Mouse (Mus musculus) right cerebral cortex, postnatal 14 days (tissue): ENCODE measurements around the gene Smco2.
"Not testable (repeated sequence)": the region's sequence is repeated elsewhere in the genome, so short reads cannot be mapped to it uniquely, and the experiment has no call there.

ENCODE experiments used
- DNase-seq: peaks from one replicate; pipeline ENCODE4 v3.0.0; 2022

Gene Smco2

DNA sequence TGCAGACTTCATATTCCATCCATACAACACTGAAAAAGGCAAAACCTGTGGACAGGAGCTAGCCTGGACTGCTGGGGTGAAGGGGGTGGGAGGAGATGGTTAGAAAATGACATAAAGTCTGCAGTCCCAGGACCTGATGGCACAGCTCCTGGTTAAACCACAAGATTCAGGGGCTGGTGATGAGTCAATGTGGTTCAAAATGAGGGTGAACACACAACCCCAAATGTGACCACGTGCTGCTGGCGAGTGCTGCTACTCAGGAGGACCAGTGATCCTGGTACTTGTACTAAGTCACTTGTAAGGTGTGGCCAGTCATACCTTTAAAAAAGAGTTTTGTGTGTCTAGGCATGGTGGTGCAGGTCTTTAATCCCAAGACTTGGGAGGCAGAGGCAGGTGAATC lies 13.2 kb downstream of the Smco2 start:
- DNase-seq: no peak

DNA sequence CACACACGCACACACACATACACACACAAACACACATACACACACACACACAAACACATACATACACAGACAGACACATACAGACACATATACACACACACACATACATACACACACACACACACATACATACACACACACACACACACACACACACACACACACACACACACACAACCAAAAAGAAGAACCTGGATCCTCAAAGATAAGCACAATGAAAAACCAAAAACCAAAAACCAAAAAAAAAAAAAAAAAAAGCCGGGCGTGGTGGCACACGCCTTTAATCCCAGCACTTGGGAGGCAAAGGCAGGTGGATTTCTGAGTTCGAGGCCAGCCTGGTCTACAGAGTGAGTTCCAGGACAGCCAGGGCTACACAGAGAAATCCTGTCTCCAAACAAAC lies 14.5 kb downstream of the Smco2 start:
- DNase-seq: not testable (repeated sequence)

DNA sequence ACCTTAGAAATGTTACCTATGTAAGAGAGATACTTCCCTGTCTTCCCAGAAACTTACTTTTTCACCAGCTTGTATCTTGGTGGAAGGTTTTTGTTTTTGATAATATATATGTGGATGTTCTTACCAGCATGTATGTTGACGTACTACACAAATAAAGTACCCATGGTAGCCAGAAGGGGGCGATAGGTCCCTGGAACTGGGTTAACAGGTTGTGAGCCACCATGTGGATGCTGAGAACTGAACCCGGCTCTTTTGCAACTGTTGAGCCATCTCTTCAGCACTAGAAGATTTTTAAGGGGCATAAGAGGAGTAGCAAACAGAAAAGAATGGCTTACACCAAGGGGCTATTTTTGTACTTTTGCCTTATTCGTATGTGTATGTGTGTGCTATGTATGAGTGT lies 15.8 kb downstream of the Smco2 start:
- DNase-seq: no peak

DNA sequence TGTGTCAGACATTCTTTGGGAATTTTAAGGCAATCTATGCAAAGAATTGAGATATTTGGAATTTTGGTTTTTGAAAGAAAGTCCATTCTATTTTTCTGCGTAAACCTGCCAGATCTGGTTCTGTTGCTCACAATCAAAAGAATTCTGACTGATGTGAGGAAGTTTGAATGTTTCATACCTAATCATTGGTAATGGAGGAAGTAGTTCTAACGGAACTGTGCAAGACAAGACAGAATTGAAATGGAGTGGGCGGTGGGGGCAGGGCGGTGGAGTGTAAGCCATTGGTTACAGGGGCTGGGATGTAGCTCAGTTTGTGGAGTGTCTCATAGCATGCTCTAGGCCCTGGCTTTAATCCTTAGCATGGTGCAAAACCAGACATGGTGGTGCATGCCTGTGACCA lies 22.1 kb downstream of the Smco2 start:
- DNase-seq: no peak

DNA sequence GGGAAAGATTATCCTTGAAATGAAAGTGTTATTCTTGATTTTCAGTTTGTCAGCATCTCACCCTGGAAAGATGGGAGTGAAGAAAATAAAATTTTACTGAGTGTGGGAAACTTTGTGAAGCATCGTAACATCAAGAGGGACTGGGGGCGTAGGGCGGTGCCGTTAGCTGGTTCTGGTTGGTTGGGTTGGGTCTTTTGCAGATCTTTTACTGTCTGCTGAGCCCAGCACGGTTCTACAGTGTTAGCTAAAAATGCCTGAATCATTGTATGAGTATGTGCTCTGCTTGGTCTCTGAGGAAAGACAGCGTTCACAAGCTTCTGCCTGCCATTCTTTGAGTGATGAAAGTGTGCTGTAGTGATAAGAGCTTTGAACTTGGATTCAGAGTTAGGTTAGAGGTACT lies 24.5 kb downstream of the Smco2 start:
- no peak for DNase-seq

DNA sequence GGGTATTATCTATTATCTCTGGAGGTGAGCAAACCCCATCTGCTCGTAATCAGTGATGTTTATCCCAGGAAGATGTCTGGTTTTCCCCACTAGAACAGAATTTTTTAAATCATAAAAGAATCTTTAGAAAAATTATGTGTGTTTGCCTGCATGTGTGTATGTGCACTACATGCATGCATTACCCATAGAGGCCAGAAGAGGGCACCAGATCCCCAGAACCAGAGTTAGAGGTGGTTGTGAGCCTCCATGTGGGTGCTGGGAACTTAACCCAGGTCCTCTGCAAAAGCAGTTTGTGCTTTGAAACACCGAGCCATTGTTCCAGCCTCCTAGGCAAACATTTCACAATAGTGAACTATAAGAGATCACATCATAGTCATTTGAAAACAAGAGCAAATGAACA lies 26.9 kb downstream of the Smco2 start:
- DNase-seq: no peak

DNA sequence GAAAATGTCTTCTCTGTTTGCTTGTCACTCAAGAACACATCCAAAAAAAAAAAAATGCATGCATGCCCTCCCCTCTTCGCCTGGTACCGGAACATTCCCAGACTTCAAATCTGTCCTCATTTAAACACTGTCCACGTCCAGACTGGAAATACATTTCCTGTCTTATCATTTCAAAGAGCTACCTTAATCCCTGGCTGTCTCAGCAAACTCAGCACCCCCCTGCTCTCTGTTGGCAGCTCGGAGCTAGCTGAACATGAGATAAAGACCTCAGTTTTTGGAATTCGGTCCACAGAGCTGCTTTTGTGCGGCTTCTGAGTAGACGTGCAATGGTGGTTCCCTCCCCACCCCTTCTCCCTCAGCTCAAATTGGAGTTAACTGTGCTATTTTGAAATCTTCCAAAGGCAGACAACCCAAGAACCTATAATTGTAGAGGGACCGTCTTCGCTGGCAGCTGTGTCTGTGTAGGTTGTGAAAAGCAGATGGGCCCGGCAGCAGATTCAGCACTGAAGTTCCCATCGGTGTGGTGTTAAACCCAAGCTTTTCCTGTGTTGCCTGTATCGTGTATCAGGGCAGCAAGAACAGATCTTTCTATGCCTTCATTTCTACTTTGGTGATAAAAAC lies 27.6 kb downstream of the Smco2 start:
- DNase-seq: peak; percentile 60

DNA sequence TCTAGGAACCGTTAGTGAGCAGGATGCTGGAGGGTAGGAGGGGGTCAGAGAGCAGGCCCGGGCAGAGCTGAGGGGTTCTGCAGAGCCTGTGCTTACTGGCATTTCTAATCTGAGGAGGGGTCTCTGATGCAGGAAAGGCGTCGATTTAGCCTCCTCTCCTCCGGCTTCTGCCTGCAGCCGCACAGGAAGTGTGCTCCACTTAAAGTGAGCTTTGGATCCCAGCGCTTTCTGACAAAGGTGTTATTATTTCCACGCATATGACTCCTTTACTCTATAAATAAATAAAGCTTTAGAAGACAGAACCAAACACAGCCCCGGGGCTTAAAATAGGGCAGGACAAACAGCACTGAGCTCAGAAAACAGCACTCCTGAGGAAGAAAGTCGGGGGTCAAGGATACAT lies 29.0 kb downstream of the Smco2 start:
- no peak for DNase-seq

DNA sequence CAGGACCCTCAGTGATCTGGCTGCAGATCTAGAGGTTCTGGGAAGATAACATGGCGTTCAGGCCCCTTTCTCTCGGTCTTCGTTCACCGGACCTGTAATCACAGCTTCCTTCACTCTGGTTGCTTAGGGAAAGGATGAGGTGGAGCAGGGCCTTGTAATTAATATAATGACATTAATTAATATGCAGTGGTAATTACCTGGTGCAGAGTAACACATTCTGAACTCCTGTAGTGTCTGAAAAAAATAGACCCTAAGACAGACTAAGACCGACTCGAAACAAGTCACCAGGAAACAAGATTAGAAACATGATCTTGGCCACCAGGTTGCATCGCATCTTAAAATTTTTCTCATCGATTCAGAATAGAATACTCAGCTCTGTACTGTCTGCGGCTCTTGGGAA lies 30.0 kb downstream of the Smco2 start:
- no peak for DNase-seq

DNA sequence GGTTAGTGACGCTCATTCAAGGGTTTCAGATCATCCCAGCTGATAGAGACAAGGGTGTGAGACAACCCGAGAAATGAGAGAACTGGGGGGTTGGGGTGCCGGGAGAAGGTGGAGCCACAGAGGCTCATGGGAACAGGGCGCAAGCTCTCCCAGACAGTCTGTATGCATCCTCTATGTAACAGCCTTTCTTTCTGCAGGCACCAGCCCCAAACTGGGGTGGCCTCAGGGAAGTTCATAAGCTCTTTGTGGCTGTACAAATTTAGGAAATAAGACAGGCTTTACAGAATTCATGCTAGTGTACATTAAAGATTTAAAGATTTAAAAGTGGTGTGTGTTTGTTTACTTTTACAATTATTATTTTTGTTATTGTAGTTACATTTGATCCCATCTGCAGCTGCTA lies 30.4 kb downstream of the Smco2 start:
- no peak for DNase-seq

DNA sequence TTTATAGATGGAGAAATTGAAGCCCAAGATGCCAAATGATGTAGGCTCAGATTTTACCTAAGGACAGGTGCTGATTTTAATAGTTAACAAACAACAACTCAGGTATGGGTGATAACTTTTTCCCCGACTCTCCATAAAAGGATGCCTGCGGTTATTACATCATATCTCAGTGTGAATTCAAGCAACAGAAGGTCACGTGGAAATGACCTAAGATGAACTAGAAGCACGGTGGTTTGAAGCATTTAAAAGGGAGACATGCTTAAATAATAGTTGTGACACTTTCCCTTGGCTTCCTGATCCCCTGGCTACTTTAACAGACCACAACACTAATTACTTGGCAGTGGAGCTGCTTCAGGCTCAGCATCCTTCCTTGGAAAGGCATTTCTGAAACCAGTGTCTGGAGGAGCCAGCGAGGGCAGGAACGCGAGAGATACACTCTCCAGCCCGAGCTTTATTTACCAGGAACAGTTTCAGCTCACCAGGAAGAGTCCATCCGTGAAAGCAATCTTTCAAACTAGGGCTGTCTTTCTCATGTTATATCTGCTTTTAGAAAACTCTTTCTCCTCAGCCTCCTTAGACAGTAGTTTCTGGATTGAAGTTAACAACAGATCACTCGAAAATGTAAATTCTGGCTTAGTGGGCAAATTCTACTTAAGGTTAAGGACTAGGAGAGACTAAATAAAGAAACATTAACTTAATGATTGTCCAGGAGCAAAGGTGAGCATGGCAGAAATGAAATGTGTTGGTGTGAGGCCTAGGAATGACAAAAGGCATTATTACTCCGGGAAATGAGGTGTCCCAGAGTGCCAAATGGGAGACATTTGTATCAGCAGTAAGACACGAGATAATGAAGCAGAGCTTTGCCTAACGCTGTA lies 32.2 kb downstream of the Smco2 start:
- DNase-seq: no peak

DNA sequence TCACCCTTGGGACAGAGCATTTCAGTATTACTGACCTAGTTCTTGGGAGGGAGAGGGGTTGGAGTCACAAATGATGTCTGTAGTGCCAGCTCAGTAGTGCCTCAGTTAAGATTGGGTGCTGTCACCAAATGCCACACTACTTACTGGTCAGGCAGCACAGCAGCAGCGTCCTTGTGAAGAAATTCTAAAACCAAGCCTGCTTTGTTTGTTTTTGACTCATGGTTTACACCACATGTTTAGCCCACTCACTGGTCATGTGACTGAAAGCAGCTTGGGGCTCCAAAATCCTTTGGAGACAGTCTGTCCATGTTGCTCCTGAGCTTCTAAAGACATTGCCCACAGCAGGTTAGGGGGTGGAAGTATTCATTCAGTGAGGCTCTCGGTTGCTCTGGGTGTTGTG lies 33.5 kb downstream of the Smco2 start:
- DNase-seq: no peak

DNA sequence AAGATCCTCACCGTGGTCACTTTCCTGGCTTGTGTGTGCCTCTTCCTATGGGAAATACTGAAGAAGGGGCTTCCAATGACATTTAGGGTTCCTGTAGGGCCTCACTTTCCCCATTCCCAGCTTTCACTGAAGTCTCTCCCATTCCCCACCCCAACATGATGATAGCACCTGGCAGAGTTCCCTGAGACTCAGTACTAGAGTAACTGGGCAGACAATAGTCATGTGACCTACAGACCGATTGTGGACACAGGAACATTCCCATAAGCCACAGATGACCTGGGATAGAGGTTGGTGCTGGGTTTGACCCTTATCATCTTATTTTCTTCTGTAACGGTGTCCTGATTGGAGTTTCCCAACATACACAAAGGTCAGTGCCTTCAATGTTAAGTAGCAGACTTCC lies 34.3 kb downstream of the Smco2 start:
- DNase-seq: no peak

DNA sequence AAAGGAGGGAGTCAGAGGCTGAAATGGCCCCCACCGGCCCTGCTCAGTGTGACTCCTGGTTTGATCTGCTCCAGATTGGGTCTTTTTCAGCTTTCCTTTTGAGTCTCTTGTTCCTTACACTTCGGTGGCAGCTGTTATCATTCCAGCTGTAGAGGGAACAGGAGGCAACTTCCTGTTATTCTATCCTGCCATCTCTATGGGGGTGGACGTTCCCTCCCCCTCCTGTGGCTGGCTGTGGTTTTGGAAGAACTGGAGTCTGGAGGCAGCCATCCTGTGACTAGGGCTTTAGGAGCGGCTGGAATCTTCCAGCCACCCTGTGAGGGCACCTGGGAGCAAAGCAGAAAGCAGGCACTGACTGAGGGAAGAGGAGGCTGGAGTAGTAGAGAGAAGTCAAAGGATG lies 34.9 kb downstream of the Smco2 start:
- DNase-seq: no peak

DNA sequence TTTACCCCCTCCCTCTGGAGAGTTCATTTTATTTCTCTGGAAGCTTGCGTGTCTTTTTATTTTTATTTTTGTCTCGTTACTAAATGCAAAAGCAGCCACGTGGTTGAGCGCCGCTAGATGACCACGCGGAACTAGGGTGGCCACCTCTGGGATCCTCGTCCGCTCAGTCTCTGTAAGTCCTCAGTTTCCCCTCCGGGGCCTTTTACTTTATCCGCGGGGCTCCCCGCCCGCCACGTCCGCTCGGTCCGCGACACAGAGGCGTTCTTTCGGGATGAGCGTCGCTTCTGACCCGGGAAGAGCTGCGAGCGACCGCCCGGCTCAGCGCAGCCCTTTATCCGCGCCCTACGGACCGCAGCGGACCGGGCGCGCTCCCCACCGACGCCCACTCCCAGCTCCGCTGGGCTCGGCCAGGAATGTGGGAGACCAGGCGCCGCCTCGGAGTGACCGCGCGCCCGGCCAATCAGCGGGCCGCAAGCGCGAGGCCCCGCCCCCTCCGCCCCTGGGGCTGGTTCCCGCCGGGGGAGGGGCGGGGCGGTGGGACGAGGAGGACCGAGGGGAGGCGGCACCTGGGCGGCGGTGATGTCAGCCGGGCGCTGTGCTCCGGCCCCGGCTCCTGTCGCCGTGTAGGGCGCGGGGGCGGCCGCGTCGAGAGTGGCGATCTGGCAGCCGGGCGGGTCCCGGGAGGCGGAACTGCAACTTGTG lies 38.2 kb downstream of the Smco2 start, which contains the start of gene Ppfibp1:
TSS of gene Ppfibp1 (plus strand) at position 530 of the 702 bp plus-strand sequence.
- DNase-seq: peak; percentile 93

DNA sequence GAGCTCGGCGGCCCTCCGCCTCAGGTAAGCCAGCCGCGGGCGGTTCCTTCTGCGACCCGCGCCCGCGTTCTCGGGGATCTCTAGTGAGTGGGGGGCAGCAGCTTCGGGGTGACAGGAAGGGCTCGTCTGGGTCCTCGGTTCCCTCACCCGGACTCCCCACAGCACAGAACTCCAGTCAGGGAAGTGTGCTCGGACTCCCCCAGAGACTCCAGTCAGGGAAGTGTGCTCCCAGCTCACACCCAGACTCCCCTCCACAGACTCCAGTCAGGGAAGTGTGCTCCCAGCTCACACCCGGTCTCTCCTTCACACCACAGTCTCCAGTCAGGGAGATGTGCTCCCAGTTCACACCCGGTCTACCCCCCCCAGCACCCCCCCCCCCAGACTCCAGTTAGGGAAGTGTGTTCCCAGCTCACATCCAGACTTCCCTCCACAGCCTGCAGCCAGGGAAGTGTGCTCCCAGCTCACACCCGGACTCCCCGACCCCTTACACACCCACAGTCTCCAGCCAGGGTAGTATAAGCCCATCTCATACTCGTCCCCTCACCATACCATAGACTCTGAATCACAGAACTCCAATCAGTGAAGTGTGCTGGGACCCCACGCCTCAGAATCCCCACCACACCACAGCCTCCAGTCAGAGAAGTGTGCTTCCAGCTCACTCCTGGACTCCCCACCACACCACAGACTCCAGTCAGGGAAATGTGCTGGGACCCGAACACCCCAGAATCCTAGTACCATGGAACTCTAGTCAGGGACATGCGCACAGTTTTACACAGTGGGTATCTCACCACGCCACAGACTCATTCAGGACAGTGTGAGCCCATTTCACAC lies 39.0 kb downstream of the Smco2 start:
- no peak for DNase-seq

DNA sequence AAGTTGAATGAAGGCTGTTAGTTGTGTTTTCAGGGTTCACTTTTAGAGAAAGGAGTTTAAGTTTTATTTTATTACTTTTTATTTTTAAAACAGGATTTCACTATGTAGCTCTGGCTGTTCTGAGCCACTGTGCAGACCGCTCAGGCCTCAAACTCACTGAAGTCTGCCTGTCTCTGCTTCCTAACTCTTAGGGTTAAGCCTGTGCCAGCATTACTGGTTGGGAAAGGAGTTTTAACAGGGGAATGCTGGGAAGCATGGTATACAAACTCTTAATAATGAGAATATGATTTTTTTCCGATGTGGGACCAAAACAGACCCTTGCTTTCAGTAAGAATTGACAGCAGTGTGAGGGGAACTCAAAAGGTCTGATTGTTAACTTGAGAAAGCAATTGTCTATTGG lies 40.3 kb downstream of the Smco2 start:
- no peak for DNase-seq

DNA sequence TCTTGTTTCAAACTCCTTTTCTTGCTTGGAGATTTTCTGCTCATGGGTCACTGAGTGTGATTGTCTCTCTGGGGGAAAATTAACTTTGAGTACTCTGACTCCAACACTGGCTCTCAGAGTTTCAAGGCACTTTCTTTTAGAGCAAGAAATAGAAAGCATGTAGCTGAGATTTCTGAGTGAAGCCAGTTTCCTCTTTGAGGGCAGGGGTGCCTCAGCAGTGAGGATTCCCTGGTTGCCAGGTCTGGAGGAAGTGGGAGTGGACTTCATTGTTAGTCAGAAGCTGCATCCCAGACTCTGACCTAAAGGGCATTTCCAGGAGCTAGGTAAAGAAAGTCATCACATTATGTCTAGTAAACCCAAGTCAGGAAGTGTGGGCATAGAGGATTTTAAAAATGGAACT lies 40.7 kb downstream of the Smco2 start:
- no peak for DNase-seq

DNA sequence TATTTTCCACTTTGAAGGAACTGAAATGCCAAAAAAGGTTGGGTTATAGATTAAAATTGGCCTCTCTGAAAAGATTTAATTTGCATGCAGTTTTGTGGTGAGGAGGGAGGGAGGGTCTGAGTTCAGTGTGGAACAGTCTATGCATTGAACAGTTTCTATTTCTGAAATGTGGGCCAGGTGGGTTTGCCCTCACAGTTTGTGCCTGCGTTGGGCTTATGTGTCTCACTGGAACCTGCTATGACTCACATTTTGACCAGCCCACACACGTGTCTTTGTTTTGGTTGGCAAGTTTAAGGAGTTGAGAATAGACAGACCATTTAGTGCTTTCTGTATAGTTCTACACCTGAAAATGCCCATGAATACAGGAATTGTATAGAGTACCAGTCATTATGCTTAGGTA lies 44.0 kb downstream of the Smco2 start:
- no peak for DNase-seq

DNA sequence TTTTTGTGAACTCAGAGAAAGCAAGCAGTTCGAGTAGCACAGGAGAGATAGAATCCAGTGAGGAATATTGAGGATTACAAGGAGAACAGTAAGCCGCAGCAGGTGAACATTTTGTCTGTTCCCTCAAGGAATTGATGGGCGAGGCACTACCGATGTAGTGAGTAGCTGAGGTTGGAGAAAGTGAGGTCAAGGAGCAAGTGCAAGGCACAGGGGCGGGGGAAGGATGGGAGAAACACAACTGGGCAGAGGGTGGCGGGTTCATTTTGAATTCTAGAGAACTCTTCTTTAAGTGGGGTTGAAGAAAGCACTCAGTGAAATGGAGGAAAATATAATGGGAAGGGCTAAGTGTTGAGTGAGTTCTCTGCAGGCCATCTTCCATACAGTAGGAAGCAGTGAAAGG lies 48.8 kb downstream of the Smco2 start:
- DNase-seq: no peak

DNA sequence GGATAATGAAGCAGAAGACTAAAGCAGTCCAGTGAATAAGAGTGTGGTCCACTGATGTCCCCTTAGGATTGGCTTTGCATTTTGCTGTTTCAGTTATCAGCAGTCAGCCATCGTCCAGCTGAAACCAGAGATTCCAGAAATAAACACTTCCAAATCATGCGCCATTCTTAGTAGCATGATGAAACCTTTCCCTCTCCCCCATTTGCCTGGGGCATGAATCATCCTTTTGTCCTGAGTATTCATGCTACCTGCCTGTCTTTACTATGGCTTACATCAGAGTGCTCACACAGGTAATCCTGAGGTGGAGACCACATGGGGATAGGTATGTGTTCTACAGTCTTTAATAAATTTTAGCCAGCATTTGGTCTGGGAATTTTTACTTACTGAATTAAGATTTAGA lies 49.7 kb downstream of the Smco2 start:
- no peak for DNase-seq

DNA sequence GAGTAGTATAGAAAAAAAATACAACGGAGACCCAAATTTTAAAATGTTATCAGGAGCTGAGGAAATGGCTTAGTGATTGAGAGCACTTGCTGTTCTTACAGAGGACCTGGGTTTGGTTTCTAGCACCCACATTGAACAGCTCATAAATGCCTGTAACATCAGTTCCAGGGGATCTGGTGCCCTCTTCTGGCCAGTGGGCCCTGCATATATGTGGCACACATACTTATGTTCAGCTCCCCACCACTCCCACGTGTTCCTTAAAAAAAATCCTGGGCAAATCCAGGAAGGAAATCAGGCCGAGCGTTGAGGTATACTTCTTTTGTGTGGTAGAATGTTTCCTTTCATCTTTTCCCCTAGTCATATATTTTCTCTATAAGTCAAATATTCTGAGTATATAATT lies 52.0 kb downstream of the Smco2 start:
- DNase-seq: no peak

DNA sequence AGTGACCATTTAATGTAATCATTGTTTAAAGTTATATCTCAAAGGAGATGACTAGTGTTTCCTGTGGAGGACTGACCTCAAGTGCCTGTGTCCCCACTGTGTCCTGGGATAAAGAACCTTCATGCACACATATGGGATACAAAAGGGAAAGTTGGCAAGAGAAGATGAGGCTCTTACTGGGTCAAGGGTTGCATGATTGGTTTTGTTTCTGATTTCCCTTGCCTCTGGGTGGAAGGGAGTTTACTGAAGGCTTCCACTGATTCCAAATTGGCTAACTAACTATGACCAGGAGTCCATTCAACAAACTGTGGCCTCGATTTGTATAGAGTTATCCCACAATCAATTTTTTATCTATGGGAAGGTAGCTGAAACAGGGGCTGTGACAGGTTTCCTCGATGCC lies 53.7 kb downstream of the Smco2 start:
- no peak for DNase-seq
